Mouse (Mus musculus) kidney, postnatal 25 days (tissue): ENCODE data around the gene Jak1.

ENCODE experiments used
- DNase-seq, 2 experiments: peaks; one replicate each; pipeline ENCODE4 v3.0.0; 2021; ENCODE audit warnings: mixed read lengths in 2 of 2

Gene Jak1

DNA sequence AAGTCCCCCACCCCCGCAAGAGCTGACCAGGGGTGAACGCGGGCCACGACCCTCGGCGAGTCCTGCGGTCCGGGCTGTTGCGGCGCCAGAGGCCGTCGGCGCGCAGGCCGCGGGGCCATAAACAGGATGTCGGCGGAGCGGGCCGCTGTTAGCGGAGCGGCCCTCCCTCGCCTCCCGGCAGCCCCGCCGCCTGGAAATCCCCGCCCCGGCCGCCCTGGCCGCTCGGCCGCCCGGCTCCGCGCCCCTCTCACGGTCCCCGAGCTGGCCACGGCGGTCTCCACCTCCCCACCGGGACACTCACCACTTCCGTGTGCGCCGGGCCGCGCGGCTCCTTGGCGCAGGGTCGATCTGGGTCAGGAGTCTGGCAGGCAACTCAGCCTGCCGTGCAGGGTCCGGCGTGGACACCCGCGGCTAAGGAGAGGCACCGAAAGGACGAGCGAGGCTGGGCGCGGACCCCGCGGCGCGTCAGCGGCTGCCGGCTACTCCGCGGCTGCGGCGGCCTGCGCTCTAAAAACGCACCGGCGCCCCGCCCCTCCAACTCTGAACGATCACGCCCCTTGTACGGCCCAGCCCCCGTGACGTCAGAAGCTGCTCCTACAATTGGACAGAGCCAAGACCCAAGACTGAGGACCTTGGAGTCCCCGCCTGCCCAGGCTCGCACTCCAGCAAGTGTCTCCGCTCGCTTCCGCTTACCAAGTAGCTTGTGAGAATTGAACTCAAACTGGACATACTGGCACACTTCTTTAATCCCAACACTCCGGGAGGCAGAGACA, at the start of gene Jak1:
Jak1 (minus strand) TSS at position 542 of the 773 bp plus-strand sequence.
- peak; percentile 99 to 100 for DNase-seq

DNA sequence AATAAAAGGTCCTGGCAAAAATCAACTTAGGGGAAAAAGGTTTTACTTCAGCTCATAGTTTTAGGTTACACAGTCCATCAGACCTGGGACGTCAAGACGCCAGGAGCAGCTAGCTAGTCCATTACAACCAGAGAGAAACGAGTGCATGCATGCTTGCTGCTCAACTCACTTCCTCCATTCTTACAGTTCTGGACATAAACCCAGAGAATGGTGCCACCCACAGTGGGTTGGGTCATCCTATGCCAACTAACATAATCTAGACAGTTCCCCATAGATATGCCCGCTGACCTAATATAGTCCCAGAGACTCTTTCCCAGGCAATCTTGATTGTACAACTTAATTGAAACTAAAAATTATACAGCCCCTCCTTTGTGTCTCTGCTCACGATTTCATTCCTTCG, 47.0 kb upstream of the Jak1 start:
- DNase-seq: no peak

DNA sequence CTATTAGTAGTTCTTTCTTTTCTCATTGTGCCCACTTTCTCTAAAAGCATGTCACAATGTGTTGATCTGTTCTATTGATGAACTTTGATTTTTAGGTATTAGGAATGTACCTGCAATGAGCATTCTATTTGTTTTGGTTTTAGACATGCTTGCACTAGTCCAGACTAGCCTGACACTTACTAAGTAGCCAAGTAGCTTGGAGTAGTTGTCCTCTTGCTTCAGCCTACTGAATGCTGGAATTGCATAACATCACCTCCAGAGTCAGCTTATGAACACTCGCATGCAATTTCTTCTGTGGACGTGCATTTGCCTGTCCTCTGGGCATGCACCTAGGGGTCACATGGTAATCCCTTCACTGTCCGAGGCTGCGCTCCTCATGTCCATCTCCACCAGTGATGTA, 43.1 kb upstream of the Jak1 start:
- DNase-seq: no peak

DNA sequence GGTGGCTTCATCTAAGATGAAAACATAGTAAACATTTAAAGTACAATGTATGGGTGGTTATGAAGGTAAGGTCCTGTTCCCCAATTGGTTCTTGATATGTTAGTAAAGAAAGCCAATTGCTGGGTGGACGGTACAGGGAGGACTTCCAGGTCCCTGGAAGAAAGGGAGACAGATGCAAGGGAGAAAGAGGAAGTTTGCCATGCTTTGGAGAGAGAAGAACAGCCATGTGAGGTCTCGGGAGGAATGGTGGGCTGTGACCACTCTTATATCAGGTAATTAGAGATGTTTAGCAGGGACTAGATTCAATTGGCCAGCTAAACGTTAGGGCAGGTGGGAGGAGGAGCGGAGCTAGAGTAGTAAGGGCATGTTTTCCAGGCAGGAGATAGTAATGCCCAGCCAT, 42.2 kb upstream of the Jak1 start:
- no peak for DNase-seq

DNA sequence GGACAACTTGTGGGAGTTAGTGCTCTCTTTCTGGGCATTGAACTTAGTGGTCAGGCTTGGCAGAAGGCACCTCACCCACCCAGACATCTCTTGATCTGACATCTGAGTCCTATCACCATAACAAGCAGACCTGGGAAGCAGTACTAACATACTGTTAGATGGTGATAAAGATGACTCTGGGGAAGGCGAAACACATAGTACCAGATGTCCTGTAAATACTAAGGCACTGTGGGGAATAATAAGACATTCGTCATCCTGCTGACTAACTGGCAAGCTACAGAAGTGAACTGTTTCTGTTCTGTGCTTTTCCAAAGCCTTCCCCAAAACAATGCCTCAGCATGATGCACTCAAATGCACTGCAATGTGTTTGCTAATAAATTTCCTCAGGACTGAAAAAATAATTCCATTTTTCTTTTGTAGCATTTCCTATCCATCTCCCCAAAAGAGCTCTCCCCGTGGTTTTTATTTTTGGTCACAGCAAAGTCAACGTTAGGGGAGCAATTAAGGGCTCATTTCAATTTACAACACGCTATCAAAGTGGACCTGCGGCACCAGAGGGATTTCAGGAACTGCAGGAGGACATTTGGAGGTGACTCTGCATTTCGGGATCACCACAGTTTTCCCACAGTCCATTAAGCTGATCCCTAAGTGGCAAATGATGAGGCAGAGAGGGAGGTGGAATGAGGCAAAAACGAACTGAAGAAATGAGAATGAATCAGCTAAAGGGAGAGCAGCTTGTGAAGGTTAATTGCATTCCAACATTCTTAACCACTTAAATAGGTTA, 41.2 kb upstream of the Jak1 start:
- no peak for DNase-seq

DNA sequence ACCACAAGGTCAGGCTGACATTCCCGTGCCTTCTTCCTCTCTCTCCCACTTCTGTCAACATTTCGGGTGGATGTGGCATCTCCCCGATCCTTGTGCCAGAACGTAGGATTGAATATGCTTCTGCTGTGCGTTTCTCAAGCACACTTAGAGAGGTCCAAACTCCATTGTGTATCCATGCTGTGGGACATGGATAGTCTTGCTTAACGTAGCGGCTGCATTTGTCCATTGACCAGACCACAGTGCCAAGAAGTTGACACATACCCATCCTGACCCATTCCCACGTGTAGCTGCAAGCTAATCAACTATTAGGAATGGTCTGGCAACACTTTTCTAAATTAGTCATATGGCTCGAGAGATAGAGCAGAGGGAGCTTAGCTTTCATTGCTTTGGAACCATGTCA, 40.0 kb upstream of the Jak1 start:
- DNase-seq: no peak

DNA sequence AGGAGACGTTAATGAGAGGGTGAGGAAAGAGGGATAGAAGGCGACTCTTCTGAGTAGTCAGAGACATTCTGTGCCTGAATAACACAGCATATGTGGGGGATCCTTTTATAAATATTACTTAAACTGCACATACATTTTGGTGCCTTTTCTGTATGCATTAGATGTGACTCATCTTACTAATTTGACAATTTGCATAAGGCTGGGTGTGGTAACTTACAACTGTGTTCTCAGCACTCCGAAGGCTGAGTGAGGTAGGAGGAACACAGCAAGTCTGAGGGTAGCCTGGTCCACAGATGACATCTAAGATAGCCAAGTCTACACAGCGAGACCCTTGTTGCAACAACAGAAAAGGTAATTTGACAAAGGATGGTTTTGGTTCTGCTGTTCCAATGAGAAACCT, 39.0 kb upstream of the Jak1 start:
- DNase-seq: no peak

DNA sequence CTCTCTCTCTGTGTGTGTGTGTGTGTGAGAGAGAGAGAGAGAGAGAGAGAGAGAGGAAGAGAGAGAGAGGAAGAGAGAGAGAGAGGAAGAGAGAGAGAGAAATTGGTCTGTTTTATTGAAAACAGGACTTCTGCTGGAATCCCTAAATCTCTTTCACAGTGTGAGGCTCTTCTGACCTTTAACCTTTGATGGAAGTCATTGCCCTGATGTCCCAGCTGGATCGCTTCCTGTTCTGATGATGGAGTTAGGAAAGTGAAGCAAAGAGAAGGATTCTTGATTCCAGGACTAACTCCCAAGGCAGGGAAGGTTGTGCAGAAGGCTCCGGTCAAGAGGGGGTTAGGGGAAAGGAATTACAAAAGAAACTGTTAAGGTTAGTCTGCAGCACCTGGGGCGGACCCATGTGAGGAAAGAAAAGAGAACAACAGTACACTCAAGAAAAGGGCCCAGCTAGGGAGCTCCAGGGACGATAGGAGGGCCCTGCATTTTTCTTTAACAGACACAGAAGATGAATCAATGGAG, 35.4 kb upstream of the Jak1 start:
- DNase-seq: no peak

DNA sequence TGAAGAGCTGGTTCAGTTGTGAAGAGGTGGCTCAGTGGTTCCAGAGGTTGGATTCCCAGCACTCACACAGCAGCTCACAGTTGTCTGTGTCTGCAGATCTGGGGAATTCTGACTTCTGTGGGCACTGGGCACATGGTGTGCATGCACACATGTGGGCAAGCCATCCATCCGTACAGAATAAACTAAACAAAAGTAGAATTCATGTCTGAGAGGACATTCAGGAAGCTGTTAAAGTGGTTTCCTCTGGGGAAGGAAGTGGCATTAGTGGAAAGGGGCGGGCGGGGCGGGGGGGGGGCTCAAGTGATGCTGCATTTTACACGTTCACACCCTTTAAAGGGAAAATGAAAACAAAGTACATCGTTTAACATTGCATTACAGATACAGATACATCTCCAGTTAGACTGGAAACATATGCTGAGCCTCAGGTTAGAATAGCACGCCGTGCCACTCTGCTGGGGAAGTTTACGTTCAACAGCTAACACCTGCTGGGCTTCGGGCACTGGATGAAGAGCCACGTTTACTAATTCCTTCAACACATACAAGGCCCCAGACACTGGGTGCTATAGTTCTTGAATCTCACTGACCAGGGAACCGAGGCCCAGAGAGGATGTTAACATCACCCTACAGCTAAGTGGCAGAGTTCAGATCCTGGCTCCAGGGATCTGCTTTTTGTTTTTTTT, 33.4 kb upstream of the Jak1 start:
- DNase-seq: no peak

DNA sequence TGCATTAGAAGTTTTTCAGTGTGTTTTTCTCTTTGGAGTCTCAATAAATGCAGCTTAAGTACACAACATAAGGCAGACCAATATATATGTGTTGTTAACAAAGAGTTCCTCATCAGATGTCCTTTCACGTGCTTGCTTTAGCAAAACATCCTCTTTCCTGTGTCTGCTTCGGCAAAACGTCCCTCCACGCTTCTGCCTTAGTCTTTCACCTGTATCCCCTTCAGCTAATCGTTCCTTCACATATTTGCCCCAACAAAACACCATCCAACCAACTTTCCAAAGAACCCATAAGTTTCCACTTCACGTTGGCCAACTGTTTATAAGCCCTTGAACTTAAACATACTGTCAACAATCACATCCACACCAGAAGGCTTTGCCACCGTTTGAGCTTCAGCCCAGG, 31.8 kb upstream of the Jak1 start:
- DNase-seq: no peak

DNA sequence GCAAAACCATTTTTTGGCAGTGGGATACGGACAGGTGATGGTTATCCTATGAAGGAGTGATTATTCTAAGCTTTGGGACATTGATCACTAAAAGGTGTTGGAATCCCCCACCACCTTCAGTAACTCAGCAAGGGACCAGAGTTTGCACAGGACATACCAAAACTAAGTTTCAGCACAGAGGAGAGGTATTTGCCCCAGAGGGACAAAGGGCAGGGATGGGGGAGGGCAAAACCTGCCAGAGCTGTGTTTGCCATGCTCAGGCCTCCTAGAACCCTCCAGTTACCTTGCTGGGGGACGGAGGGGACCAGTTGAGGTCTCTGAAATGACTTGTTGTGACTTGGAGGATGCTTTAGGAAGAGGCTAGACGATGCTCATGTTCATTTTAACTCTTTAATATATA, 30.7 kb upstream of the Jak1 start:
- DNase-seq: peak; percentile 49 to 64

DNA sequence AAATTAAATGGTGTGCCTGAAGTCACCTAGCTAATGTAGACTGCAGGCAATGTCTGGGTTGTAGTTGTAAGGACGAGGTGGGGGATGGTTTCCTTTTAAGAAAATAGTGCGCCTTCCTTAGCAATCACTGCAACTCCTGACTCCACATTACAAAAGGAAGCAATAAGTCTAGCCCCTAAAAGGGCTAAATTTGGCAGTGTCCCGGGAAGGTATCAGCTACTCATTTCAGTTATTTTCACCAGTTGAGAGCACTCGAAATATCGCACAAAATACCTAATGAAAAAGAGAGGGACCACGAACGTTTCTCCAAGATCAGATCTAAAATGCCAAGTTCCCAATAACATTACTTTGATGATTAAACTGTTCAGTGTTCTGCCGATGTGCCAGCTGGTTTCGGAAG, 28.6 kb upstream of the Jak1 start:
- no peak for DNase-seq

DNA sequence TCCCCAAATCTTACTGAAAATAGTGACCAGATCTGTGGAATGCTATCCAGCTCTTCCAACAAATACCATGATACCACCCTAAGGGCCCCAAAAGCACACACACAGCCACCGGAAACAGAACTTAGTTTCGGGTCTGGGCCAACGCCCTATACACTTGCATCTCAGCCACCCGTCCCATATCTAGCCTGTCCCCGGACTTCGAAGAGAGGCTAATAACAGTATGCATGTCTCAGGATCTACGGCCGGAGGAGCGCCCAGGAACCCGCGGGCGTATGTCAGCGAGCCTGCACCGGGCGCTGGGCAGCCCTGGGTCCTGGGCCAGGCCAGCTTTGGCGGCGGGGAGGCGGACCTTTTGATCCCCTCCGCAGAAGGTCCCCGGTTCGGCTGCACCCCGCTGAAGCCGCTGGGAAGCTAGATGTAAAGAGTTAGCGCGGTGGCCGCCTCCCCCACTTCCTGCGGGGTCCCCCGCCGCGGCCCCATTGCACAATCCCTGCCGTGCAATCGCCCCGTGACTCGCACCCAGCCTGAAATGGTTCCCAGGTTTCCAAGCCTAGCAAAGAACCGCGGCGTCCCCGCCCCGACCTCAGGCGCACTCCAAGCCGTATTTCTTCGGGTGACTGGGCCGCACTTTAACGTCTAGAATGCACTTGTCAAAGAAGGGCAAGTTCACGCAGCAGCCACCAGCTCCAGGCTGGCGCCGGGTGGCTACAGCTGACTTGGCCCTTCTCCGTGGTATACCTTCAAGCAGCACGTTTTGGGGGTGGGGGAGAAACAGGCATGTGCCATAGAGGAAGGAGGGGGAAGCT, 27.9 kb upstream of the Jak1 start:
- DNase-seq: peak; percentile 73 to 86

DNA sequence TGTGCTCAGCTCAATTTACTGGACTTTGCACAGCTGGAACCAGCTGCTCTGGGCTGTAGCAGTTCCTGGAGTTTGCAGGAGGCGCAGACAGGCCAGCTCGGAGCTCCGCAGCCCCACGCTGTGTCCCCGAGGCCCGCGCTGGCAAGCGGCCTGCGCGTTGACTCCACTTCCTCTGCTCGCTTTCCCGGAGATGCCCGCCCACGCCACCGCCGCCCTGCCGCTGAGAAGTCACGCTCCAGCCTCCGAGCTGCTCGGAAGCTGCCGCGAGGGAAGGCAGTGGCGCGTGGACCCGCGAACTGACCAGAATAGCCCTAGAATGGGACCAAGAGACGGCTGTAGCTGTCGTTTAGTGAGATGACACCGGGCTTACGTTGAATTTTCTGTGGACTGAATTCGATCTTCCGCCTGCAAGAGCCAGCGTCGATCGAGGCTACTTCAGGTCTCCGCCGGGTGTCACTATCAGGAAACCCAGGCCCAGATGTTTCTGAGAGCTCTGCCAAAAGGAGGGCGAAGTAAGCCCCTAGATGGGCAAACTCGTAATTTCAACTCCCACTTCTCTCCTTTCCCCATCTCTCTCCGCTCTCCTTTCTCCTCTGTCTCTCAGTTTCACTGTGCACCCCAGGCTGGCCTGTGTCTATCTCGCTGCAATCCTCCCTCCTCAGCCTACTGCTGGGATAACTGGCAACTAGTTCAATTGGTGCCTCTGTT, 27.1 kb upstream of the Jak1 start:
- peak; percentile 90 to 96 for DNase-seq

DNA sequence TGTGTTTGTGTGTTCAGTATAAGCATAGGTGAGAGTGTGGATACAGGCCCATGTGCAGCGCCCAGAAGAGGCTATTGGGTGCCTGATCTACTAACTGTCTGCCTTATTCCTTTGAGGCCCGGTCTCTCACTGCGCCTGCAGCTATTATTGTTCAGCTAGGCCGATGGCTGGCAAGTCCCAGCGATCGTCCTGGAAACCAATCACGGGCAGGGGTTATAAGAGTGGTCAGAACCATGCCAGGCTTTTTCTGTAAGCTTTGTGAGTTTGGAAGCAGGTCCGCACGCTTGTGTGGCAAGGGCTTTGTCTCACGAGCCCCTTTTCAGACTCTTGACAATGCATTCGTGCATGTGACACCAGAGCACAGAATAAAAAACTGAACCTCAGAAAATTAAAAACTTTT, 23.2 kb upstream of the Jak1 start:
- no peak for DNase-seq

DNA sequence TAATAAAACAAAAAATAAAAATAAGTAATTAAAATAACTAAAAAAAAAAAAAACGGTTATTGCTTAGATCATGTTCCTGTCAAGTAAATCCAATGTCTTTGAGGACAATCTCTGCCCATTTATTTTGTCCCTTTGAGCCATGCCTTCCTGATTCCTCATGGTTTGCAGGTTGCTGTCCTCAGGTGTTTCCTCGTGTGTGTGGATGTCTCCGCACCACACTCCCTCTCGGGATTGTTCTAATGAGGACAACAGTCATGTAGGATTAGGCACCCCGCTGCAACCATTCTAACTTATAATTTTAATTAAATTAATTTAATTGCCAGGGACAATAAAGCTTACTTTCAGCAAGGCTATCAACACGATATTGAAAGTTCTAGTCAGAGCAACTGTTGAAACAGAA, 21.5 kb upstream of the Jak1 start:
- no peak for DNase-seq

DNA sequence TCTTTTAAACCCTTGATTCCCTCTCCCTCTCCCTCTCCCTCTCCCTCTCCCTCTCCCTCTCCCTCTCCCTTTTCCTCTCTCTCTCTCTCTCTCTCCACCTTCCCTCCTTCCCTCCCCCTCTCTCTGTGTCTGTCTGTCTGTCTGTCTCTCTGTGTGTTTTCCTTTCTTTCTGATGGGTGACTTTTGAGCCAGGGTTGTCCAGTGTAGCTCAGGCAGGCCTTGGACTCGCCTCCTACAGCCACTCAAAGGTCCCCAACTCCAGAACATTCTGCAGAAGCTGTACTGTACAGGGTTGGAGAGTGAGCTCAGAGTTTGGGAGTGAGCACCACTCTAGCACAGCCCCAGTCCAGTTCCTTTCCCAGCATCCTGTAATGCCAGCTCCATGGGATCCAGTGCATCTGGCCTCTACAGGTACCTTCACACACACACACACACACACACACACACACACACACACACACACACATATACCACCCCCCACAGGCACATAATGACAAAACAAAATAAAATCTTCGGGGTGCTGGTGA, 20.9 kb upstream of the Jak1 start:
- no peak for DNase-seq

DNA sequence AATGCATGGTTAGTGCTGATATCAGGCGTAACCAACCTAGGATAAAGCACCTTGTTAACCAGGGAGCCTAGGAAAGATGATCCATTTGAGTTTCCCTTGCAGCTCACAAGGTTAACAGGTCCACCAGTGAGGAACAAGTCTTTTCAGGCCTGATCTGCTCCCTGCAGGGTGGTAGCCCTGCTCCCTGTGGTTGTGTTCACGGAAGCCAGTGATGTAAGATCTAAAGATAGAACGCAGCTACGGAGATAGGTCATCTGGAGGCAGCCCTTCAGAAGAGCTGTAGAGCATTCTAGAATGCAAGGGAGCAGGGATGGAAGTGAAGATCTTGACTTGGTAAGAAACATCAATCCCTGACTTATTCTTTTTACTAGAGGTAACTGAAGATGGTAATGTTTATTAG, 18.9 kb upstream of the Jak1 start:
- DNase-seq: no peak

DNA sequence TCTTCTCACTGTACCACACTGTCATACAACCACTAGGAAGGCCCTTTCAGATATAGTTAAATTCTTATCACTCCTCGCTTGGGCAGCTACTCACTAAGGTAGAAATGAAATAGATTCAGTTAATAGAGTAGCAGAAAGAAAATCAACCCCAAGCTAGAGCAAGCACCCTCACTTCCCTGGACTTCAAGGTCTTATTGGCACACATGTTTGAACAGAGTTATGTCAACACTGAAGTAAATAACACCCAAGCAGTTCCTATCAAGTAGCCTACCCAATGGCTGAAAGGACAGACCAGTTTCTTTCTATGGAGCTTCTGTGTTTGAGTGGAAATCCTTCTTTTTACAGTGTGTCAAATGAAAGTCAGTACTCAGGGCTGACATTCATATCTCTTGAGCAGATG, 17.2 kb upstream of the Jak1 start:
- no peak for DNase-seq

DNA sequence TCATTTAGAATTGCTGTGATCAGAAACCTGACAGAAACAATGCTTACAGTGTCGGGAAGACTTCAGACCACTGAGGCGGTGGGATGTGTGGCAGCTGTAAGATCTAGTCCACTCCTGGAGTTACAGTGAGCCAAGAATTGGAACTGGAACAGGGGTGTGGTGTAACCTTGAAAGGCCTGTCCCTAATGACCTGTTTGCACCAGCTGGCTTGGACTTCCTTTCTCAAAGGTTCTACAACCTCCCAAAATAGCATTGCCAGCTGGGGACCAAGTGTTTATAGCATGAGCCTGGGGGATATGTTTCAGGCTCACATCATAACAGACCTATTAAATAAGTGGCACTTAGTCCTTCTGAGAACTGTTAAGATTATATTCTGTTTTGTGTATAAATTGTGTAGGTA, 15.0 kb upstream of the Jak1 start:
- no peak for DNase-seq

DNA sequence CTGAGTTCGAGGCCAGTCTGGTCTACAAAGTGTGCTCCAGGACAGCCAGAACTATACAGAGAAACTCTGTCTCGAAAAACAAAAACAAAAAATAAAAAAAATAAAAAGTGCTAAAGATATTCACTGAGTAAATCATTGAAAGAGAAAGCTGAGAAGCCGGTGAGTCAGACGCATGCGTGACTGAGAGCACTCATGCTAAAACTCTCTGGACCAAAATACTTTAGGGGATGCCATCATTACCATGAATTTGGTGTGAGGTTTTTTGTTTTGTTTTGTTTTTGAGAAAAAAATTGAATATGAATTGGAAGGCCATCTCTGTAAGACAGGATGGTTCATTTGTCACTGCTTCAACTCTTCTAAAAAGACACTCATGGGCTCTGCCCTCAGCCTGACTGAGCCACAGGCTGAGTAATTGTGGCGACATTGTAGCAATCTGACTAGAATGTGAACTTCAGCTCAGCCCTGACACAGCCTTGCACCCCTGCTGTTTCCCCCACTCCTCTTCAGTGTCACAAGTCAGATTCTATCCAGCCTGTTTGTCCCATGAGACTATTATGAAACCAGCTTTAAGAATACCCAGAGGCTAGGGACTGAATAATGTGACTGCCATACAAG, 11.5 kb upstream of the Jak1 start:
- DNase-seq: no peak
